Mouse (Mus musculus) MEL (cell line): ENCODE results near the gene Camta1. TPM values are rescaled to one million over a fixed set of nuclear protein-coding genes. Genes with fewer than 3 reads are reported as not detected.

Experiments
- DNase-seq: peaks from one replicate; pipeline ENCODE4 v3.0.0; 2011; ENCODE audit warnings: low read depth, low spot score
- H3K27ac ChIP-seq: 2 replicates; pipeline ENCODE4 v1.5.1; 2012; ENCODE audit warnings: low read depth, mild to moderate bottlenecking, control low read depth, low read length, moderate library complexity; ENCODE audit not compliant: control insufficient read depth
- H3K27me3 ChIP-seq, 2 experiments: fragments of 150-350 bp in 1 of 2; sonication (generic) in 1 of 2; 2 replicates each; pipeline ENCODE4 v1.6.1; 2012; ENCODE audit warnings: low read length in 2 of 2, mild to moderate bottlenecking in 2 of 2, improper control_type of control experiment in 1 of 2, moderate library complexity in 1 of 2; ENCODE audit not compliant: insufficient read depth in 2 of 2, control insufficient read depth in 1 of 2
- H3K36me3 ChIP-seq, 2 experiments: 2 replicates each; pipeline ENCODE4 v1.6.1; 2012 to 2014; ENCODE audit warnings: low read length in 2 of 2, improper control_type of control experiment in 1 of 2, inconsistent platforms in 1 of 2, mild to moderate bottlenecking in 1 of 2; ENCODE audit not compliant: insufficient read depth in 2 of 2, control insufficient read depth in 1 of 2
- H3K4me1 ChIP-seq, 2 experiments: fragments of 150-350 bp in 1 of 2; sonication (generic) in 1 of 2; 2 replicates each; pipeline ENCODE4 v1.6.1; 2012; ENCODE audit warnings: low read length in 2 of 2, improper control_type of control experiment in 1 of 2, mild to moderate bottlenecking in 1 of 2; ENCODE audit not compliant: insufficient read depth in 2 of 2, control insufficient read depth in 1 of 2
- H3K4me3 ChIP-seq, 2 experiments: fragments of 150-350 bp in 1 of 2; sonication (generic) in 1 of 2; 2 replicates each; pipeline ENCODE4 v1.5.1; 2012; ENCODE audit warnings: low read depth in 2 of 2, low read length in 2 of 2, mild to moderate bottlenecking in 2 of 2, moderate library complexity in 2 of 2, control low read depth in 1 of 2, improper control_type of control experiment in 1 of 2; ENCODE audit not compliant: control insufficient read depth in 1 of 2, insufficient read depth in 1 of 2
- H3K79me2 ChIP-seq: 2 replicates; pipeline ENCODE4 v1.6.1; 2012; ENCODE audit warnings: mild to moderate bottlenecking, low read length, moderate library complexity; ENCODE audit not compliant: control insufficient read depth, poor library complexity, insufficient read depth
- H3K9ac ChIP-seq: 2 replicates; pipeline ENCODE4 v1.6.1; 2012; ENCODE audit warnings: low read depth, mild to moderate bottlenecking, control low read depth, low read length, moderate library complexity; ENCODE audit not compliant: control insufficient read depth, poor library complexity, severe bottlenecking
- H3K9me3 ChIP-seq: fragments of 150-350 bp; sonication (generic); replicated peaks from 2 replicates; pipeline ENCODE4 v1.6.1; 2012; ENCODE audit warnings: mild to moderate bottlenecking, low read length, improper control_type of control experiment, moderate library complexity; ENCODE audit not compliant: insufficient read depth
- BHLHE40 ChIP-seq: IDR thresholded peaks from 2 replicates; pipeline ENCODE4 v1.6.1; 2012; ENCODE audit warnings: low read depth, mild to moderate bottlenecking, inconsistent platforms, low read length, improper control_type of control experiment, borderline replicate concordance
- CHD1 ChIP-seq: IDR thresholded peaks from 2 replicates; pipeline ENCODE4 v1.6.1; 2012; ENCODE audit warnings: low read depth, mild to moderate bottlenecking, inconsistent platforms, low read length, improper control_type of control experiment
- E2F4 ChIP-seq: IDR thresholded peaks from 2 replicates; pipeline ENCODE4 v1.6.1; 2011; ENCODE audit warnings: low read depth, low read length, improper control_type of control experiment, borderline replicate concordance
- ETS1 ChIP-seq: IDR thresholded peaks from 2 replicates; pipeline ENCODE4 v1.6.1; 2012; ENCODE audit warnings: low read depth, mild to moderate bottlenecking, inconsistent platforms, low read length, improper control_type of control experiment, moderate library complexity
- GATA1 ChIP-seq: IDR thresholded peaks from 2 replicates; pipeline ENCODE4 v1.6.1; 2011; ENCODE audit warnings: low read depth, low read length, improper control_type of control experiment
- HCFC1 ChIP-seq: IDR thresholded peaks from 2 replicates; pipeline ENCODE4 v1.6.1; 2012; ENCODE audit warnings: low read depth, mild to moderate bottlenecking, inconsistent platforms, low read length, improper control_type of control experiment, moderate library complexity
- KAT2A ChIP-seq: conservative IDR thresholded peaks from 2 replicates; pipeline ENCODE4 v1.6.1; 2012; ENCODE audit warnings: low read depth, low read length, improper control_type of control experiment, inconsistent platforms
- MAFK ChIP-seq: IDR thresholded peaks from 2 replicates; pipeline ENCODE4 v1.6.1; 2011; ENCODE audit warnings: low read depth, mild to moderate bottlenecking, low read length, improper control_type of control experiment, borderline replicate concordance
- MAX ChIP-seq: IDR thresholded peaks from 2 replicates; pipeline ENCODE4 v1.6.1; 2011; ENCODE audit warnings: low read length, improper control_type of control experiment
- MAZ ChIP-seq: IDR thresholded peaks from 2 replicates; pipeline ENCODE4 v1.6.1; 2012; ENCODE audit warnings: low read depth, mild to moderate bottlenecking, inconsistent platforms, low read length, improper control_type of control experiment
- MYB ChIP-seq: IDR thresholded peaks from 2 replicates; pipeline ENCODE4 v1.6.1; 2011; ENCODE audit warnings: mild to moderate bottlenecking, low read depth, low read length, improper control_type of control experiment
- MYC ChIP-seq: IDR thresholded peaks from 2 replicates; pipeline ENCODE4 v1.6.1; 2011; ENCODE audit warnings: low read depth, mild to moderate bottlenecking, low read length, improper control_type of control experiment, moderate library complexity
- NRF1 ChIP-seq: IDR thresholded peaks from 2 replicates; pipeline ENCODE4 v1.6.1; 2014; ENCODE audit warnings: low read depth, mild to moderate bottlenecking, inconsistent platforms, low read length, improper control_type of control experiment, moderate library complexity; ENCODE audit not compliant: poor library complexity, insufficient read depth, severe bottlenecking
- POLR2AphosphoS2 ChIP-seq: IDR thresholded peaks from 2 replicates; pipeline ENCODE4 v1.6.1; 2011; ENCODE audit warnings: low read length, improper control_type of control experiment
- POLR2AphosphoS5 ChIP-seq: IDR thresholded peaks from 2 replicates; pipeline ENCODE4 v1.6.1; 2012; ENCODE audit warnings: low read depth, borderline replicate concordance, mild to moderate bottlenecking, inconsistent platforms, low read length, moderate library complexity, mixed read lengths
- RCOR1 ChIP-seq: IDR thresholded peaks from 2 replicates; pipeline ENCODE4 v1.6.1; 2012; ENCODE audit warnings: low read depth, mild to moderate bottlenecking, inconsistent platforms, low read length, improper control_type of control experiment
- SIN3A ChIP-seq: IDR thresholded peaks from 2 replicates; pipeline ENCODE4 v1.6.1; 2012; ENCODE audit warnings: low read length, improper control_type of control experiment, inconsistent platforms
- TAL1 ChIP-seq: IDR thresholded peaks from 2 replicates; pipeline ENCODE4 v1.6.1; 2012; ENCODE audit warnings: mild to moderate bottlenecking, inconsistent platforms, low read length, moderate library complexity, mixed read lengths
- TBP ChIP-seq: IDR thresholded peaks from 2 replicates; pipeline ENCODE4 v1.8.0; 2011; ENCODE audit warnings: low read depth, low read length, improper control_type of control experiment
- TCF12 ChIP-seq: IDR thresholded peaks from 2 replicates; pipeline ENCODE4 v1.6.1; 2014; ENCODE audit warnings: low read depth, mild to moderate bottlenecking, inconsistent platforms, low read length, improper control_type of control experiment, moderate library complexity
- USF1 ChIP-seq: IDR thresholded peaks from 2 replicates; pipeline ENCODE4 v1.6.1; 2014; ENCODE audit warnings: low read depth, mild to moderate bottlenecking, inconsistent platforms, low read length, improper control_type of control experiment, moderate library complexity
- ZC3H11A ChIP-seq: IDR thresholded peaks from 2 replicates; pipeline ENCODE4 v1.6.1; 2012; ENCODE audit warnings: low read depth, mild to moderate bottlenecking, inconsistent platforms, low read length, improper control_type of control experiment
- ZKSCAN1 ChIP-seq: IDR thresholded peaks from 2 replicates; pipeline ENCODE4 v1.6.1; 2012; ENCODE audit warnings: low read depth, mild to moderate bottlenecking, inconsistent platforms, low read length, improper control_type of control experiment, moderate library complexity
- ZNF384 ChIP-seq: IDR thresholded peaks from 2 replicates; pipeline ENCODE4 v1.6.1; 2012; ENCODE audit warnings: low read depth, mild to moderate bottlenecking, inconsistent platforms, low read length, improper control_type of control experiment
- polyA plus RNA-seq, 2 experiments: library from polyadenylated mRNA; stranded (reverse) in 1 of 2; unstranded in 1 of 2; fragments of >175 nt in 1 of 2; fragments of >200 nt in 1 of 2; gene quantifications; 2 replicates each; pipeline versions ENCODE4 v1.2.1 to v1.2.4; 2012; ENCODE audit warnings: low replicate concordance in 2 of 2, low read depth in 1 of 2; ENCODE audit not compliant: insufficient read length in 2 of 2, insufficient read depth in 1 of 2, missing spikeins in 1 of 2
- total RNA-seq: library from RNA; depleted of rRNA; stranded (reverse); fragments of 300-350 nt; gene quantifications from 2 replicates; pipeline ENCODE4 v1.2.3, GENCODE M21; 2012

Camta1 gene
- total and polyA plus RNA-seq, 3 experiments = 28.2 to 87.5 TPM; not detected in 1

DNA sequence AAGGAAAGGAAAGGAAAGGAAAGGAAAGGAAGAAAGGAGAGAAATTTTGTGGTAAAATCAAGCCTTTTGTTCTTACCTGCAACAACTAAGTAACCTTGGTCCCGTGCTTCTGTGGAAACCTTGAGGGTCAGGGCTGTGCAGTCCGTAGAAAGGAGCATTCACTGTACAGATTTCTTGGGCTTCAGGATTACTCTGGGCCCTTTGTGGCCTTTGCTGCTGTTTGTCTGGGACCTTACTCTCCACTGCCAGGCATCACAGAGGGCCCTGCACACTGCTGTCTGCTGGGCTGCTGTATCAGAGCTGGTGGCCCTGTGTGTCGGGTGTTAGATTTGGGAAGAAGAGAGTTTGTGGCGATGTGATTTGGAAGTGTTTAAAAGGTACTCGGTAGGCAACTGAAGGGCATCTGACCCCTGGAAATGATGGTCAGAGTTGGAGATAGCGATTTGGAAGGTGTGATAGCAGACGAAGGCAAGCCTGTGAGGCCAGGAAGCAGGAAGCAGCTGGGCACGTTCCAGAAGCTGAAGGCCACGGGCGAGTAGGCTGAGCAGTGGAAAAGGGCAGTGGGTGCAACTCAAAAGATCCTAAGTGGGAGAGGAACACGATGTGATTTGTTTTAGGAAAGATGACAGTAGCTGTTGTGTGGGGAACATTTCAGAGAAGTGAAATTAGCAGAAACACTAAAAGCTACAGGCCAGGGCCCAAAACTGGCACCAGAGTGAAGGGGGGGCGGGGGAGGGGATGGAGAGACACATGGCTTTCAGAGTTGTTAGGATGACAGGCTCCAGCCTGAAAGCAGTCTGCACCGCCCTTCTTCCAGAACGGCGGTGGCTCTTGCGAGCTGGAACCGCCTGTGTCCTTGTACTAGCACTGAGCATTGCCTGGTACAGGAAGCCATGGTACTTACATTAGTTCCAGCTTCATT, 992.1 kb downstream of the Camta1 start:
- Histone ChIP-seq H3K36me3 (no peaks in the 10 kb centered on the region), H3K4me3 (no peak overlapping the region), H3K9ac (no peak overlapping the region), H3K79me2 (no peaks in the 10 kb centered on the region), H3K4me1 (no peaks in the 10 kb centered on the region), H3K27me3 (no peaks in the 10 kb centered on the region), H3K9me3 (no peaks in the 10 kb centered on the region), H3K27ac (no peak overlapping the region)
- DNase-seq = no peak
- TF ChIP-seq E2F4 = no peak
- TF ChIP-seq ETS1 = no peak
- no peak for TF ChIP-seq TBP
- no peak for TF ChIP-seq HCFC1
- no peak for TF ChIP-seq MAZ
- no peak for TF ChIP-seq USF1
- no peak for TF ChIP-seq MAFK
- no peak for TF ChIP-seq POLR2AphosphoS2
- no peak for TF ChIP-seq BHLHE40
- no peak for TF ChIP-seq MYC
- TF ChIP-seq KAT2A = no peak
- no peak for TF ChIP-seq TAL1
- TF ChIP-seq GATA1 = no peak
- TF ChIP-seq MYB = no peak
- no peak for TF ChIP-seq RCOR1
- no peak for TF ChIP-seq MAX
- no peak for TF ChIP-seq SIN3A

GRCm38 (mm10) chr4:150868859-150869258, 992.8 kb downstream of the Camta1 start:
- Histone ChIP-seq H3K9me3 (no peaks in the 10 kb centered on the region), H3K79me2 (no peaks in the 10 kb centered on the region), H3K9ac (no peak overlapping the region), H3K4me3 (no peak overlapping the region), H3K4me1 (no peaks in the 10 kb centered on the region), H3K27me3 (no peaks in the 10 kb centered on the region), H3K36me3 (no peaks in the 10 kb centered on the region), H3K27ac (no peak overlapping the region)
- TF ChIP-seq MAZ (no peak), CHD1 (no peak), TAL1 (no peak), MAX (no peak), RCOR1 (no peak), ZNF384 (no peak), POLR2AphosphoS5 (no peak), ZKSCAN1 (no peak), MYC (no peak), NRF1 (no peak), HCFC1 (no peak), TCF12 (no peak), ZC3H11A (no peak), KAT2A (no peak)
- DNase-seq = no peak
